Mouse (Mus musculus): ENCODE results near the gene Ism1. TPM values are rescaled to one million over a fixed set of nuclear protein-coding genes. Genes with fewer than 3 reads are reported as not detected.

Gene Ism1
- polyA plus RNA-seq, 1 experiment, result 1.2 TPM

DNA sequence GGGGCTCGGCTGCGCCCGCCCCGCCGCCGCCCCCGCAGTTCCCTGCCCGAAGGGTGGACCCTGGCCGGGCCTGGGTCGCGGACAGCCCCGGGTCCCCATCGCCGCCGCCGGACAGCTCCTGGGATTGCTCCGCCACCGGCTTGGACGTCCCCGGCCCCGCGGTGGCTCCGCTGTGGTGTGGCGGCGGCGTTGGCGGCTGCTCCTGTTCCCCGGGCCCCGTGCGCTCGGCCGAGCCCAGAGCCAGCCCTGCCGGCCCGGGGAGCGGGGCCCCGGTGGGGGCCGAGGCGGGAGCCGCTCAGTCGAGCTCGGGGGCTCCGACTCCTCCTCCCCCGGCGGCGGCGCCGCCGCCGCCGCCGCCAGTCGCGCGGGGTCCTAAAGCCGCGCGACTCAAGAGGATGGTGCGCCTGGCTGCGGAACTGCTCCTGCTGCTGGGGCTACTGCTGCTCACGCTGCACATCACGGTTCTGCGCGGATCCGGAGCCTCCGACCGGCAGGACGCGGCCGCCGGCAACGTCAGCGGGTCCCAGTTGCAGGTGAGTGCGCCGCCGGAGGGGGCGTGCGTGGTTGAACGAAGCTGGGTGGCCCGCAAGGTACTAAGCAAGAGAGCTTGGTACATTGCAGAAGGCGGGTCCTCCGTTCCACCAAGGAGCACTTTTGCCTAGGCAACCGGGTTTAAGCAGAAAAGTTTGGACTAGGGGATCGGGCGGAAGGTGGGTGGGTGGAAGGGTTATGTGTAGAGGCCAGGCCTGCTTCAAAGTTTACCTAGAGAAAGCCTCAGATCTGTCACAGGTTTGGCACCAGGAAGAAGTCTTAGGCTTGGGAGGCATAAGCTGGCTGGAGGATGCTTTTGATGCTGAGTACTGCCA is 530 bp downstream of the Ism1 start:
- TF ChIP-seq CTCF (IDR thresholded peaks at IDR 0.05; ENCODE audit: borderline replicate concordance, extremely low read depth, insufficient read depth, insufficient read length) (peak; percentile 29; the same call in 1 of the 2 replicates), POLR2A (IDR thresholded peaks at IDR 0.05; ENCODE audit: borderline replicate concordance, extremely low read depth, insufficient read depth, insufficient read length, poor library complexity, severe bottlenecking) (0 out of 2 replicates have a peak, but pooled peaks have one; percentile 23)
- DNase-seq (ENCODE audit: low read depth), result peak; percentile 85

DNA sequence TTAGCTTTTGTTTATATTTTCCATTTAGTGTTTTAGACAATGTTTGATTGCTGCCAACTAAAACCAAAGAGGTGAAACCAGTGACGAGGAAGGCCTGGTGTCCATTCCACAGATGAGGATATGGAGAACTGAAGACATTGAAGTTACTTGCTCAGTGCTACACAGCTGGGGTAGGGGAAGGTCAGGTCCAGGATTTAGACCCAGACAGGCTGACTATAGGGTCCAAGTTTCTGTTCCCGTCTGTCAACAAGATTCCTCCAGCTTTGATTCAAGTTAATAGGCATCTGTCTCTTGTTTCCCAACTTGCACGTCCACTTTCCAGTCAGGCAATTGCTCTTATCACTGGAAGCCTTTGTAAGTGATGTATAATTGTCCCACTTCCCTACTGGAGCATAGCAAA is 4.6 kb downstream of the Ism1 start:
- no peak for TF ChIP-seq CTCF (IDR thresholded peaks at IDR 0.05; ENCODE audit: borderline replicate concordance, extremely low read depth, insufficient read depth, insufficient read length)
- TF ChIP-seq POLR2A (IDR thresholded peaks at IDR 0.05; ENCODE audit: borderline replicate concordance, extremely low read depth, insufficient read depth, insufficient read length, poor library complexity, severe bottlenecking), result no peak
- DNase-seq (ENCODE audit: low read depth), result no peak

DNA sequence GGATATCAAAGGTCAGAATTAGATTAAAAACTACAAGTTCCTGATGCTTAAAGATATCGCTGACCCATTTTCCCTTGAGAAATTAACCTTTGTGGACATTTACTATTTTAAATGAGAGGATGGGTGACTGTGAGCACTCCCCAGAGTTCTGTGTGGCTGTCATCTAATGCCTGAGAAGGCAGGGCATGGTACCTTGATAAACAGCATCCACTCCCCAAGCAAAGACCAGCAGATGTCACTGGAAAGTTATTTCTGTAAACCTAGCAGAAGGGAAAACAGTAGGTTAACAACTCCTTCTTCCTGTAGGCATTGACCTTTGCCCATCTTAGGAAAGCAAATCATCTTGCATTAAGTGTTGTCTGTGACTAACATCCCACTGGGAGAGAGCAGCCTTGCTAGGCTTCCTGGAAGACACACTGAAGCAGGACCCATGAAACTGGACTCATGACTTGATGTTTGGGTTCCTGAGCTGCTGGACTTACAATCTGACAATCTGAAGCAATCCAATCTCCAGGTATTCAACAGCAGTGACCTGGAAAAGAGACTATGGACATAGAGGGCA is 11.5 kb downstream of the Ism1 start:
- DNase-seq (ENCODE audit: low read depth), result no peak
- TF ChIP-seq POLR2A (IDR thresholded peaks at IDR 0.05; ENCODE audit: borderline replicate concordance, extremely low read depth, insufficient read depth, insufficient read length, poor library complexity, severe bottlenecking) (no peak), CTCF (IDR thresholded peaks at IDR 0.05; ENCODE audit: borderline replicate concordance, extremely low read depth, insufficient read depth, insufficient read length) (no peak)

DNA sequence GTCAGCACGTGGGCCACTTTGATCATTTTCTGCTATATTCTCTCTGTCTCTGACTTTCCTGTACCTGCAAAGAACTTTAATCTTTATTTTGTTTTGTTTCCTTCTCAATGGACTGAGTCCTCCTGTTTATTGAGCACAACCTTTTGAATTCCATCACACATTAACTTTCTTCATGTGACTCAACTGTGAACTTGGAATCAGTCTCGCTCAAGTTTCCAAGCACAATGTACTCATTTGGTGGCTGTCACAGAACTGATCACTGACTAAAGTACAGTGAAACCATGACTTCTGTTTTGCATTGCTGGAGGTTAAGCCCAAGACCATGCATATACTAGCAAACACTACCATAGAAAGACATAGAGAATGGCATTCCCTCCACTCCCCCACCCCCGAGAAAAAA is 15.5 kb downstream of the Ism1 start:
- no peak for DNase-seq (ENCODE audit: low read depth)
- TF ChIP-seq POLR2A (IDR thresholded peaks at IDR 0.05; ENCODE audit: borderline replicate concordance, extremely low read depth, insufficient read depth, insufficient read length, poor library complexity, severe bottlenecking), result no peak
- no peak for TF ChIP-seq CTCF (IDR thresholded peaks at IDR 0.05; ENCODE audit: borderline replicate concordance, extremely low read depth, insufficient read depth, insufficient read length)

DNA sequence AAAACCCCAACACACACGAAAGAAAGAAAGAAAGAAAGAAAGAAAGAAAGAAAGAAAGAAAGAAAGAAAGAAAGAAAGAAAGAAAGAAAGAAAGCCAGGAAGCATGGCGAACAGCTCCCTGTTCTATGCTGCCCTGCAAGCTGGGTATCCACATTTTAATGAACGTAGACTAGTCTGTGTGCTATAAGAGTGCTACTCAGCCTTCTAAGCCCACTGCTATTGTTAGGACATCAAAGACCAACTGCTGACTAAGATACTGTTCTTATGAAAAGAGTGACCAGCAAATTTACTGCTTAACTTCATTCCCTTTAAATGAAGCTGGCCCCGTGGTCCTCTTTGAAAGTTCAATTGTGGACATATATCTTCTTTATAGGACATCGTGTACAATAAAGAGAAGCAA is 16.7 kb downstream of the Ism1 start:
- TF ChIP-seq POLR2A (IDR thresholded peaks at IDR 0.05; ENCODE audit: borderline replicate concordance, extremely low read depth, insufficient read depth, insufficient read length, poor library complexity, severe bottlenecking) (no peak), CTCF (IDR thresholded peaks at IDR 0.05; ENCODE audit: borderline replicate concordance, extremely low read depth, insufficient read depth, insufficient read length) (no peak)

DNA sequence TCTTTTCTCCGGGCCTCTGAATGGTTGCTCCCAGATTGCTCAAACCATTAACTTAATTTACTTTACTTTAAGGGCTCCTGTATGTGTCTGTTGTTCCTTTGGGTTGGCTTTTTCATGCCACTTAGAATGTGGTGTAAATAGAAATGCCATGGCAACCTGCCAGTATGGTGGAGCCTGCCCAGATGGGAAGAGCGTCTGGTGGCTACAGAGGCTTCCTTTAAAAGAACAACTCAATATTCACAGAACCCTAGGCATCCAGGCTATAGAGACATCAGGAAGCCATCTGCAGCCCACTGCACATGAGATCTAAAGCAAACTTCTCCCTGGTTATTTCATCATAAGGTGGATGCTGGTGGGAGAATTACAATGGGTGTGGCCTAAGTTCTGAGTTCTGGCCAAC is 18.6 kb downstream of the Ism1 start:
- TF ChIP-seq CTCF (IDR thresholded peaks at IDR 0.05; ENCODE audit: borderline replicate concordance, extremely low read depth, insufficient read depth, insufficient read length), result no peak
- DNase-seq (ENCODE audit: low read depth), result peak; percentile 55

More for the DNA sequence above, 16.7 kb downstream of the Ism1 start:
- DNase-seq (ENCODE audit: low read depth), result no peak

DNA sequence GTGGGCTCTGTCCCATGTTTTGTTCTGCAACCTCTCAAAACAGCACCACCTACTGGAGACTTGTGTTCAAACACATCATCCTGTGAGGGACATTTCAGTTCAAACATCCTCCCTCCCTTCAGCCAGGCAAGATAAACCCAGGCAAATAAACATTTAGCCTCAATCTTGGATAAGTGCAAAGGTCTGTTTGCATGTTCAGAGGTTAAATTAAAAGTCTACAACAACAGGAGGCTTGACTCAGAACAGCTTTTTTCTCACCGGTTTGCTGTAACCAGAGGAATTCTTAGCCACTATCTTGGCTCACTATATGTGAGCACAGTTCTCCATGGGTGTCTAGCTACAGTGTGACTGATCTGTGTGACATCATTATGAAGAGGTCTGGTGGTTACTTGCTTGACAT is 22.6 kb downstream of the Ism1 start:
- DNase-seq (ENCODE audit: low read depth), result no peak
- no peak for TF ChIP-seq POLR2A (IDR thresholded peaks at IDR 0.05; ENCODE audit: borderline replicate concordance, extremely low read depth, insufficient read depth, insufficient read length, poor library complexity, severe bottlenecking)
- TF ChIP-seq CTCF (IDR thresholded peaks at IDR 0.05; ENCODE audit: borderline replicate concordance, extremely low read depth, insufficient read depth, insufficient read length), result no peak; the same call in 1 of the 2 replicates

DNA sequence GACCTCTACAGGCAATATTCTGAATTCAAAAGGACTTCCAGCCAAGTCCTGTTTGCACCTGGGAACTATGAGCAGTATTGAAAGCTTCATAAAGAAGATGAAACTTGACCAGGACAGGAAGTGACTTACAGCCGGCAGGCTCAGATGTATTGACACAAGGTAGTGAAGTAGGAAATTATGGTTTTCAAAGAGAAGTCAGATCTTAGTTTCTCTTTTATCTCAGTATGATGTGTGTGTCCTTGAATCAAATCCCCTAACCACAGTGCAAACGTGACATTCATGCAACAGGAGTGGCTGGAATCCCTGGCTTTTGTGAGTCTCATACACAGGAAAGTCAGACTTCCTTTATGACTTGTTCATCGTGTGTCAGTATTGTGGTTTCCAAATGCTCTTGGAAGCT is 27.0 kb downstream of the Ism1 start:
- TF ChIP-seq CTCF (IDR thresholded peaks at IDR 0.05; ENCODE audit: borderline replicate concordance, extremely low read depth, insufficient read depth, insufficient read length) (no peak), POLR2A (IDR thresholded peaks at IDR 0.05; ENCODE audit: borderline replicate concordance, extremely low read depth, insufficient read depth, insufficient read length, poor library complexity, severe bottlenecking) (no peak)
- DNase-seq (ENCODE audit: low read depth), result no peak

DNA sequence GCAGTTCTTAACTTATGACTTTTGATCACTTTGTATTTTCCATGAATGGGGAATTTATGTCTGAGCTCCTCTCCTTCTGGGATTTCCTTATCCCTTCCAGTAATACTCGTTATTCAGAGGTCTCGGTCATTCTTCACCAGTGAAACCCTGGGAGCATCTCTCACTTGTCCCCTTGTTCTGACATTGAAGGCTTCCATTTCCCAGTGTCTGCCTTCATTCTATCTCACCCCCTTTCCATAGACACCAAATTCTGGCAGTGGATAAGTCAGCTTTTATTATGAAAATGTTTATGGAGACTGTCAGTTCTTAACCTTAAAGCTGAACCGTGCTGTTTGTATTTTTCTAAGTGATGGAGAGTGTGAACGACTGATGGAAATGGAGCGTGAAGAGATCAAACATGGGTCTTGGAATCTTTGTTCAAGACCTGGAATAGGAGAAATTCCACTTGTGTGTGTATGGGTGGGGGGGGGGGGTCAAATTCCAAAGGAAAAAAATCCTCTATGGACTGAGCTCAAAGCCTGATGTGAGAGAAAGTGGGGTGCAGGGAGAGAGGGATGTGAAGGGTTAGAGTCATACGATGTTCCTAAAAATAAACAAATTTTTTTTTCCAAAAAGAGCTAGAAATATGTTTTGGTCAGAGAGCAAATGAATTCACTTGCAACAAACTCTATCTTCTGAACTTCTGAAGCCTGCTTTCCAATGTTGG is 30.4 kb downstream of the Ism1 start:
- TF ChIP-seq POLR2A (IDR thresholded peaks at IDR 0.05; ENCODE audit: borderline replicate concordance, extremely low read depth, insufficient read depth, insufficient read length, poor library complexity, severe bottlenecking) (no peak), CTCF (IDR thresholded peaks at IDR 0.05; ENCODE audit: borderline replicate concordance, extremely low read depth, insufficient read depth, insufficient read length) (no peak)
- DNase-seq (ENCODE audit: low read depth), result no peak

DNA sequence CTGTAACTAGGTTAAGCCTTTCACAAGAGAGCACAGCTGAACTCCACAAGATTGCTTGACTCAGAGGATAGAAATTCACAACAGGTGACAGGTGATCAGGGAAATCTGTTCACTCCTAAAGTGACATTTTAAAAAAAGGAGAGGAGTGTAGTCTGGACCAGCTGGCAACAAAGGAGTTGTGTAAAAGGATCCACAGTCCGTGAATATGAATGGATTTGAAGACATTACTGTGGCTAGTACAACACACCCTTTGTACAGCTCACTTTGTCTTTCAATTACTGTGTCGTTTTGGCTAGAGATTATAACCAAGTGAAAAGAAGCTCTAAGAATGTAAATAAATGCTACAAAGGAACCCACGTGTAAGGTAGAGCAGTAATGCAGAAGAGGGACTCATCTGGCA is 33.7 kb downstream of the Ism1 start:
- no peak for TF ChIP-seq CTCF (IDR thresholded peaks at IDR 0.05; ENCODE audit: borderline replicate concordance, extremely low read depth, insufficient read depth, insufficient read length)
- no peak for TF ChIP-seq POLR2A (IDR thresholded peaks at IDR 0.05; ENCODE audit: borderline replicate concordance, extremely low read depth, insufficient read depth, insufficient read length, poor library complexity, severe bottlenecking)
- DNase-seq (ENCODE audit: low read depth), result no peak

DNA sequence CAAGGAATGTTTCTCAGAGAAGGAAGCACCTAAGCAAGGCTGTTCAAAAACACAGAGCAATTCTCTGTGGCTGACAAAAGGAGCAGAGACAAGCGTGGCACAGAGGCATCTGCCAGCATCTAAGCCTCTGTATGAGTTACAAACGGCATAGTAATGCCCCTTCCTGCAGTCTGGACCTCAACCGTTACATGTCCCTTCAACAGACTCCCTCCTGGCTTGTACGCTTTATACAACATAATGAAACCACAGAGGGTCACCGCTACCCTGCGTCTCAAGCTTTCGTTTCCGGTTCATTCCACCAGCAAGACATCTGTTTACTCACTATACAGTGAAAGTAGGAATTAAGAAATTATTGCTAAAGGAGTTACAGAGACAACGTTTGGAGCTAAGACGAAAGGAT is 34.1 kb downstream of the Ism1 start:
- peak; percentile 9 for DNase-seq (ENCODE audit: low read depth)
- TF ChIP-seq CTCF (IDR thresholded peaks at IDR 0.05; ENCODE audit: borderline replicate concordance, extremely low read depth, insufficient read depth, insufficient read length) (no peak), POLR2A (IDR thresholded peaks at IDR 0.05; ENCODE audit: borderline replicate concordance, extremely low read depth, insufficient read depth, insufficient read length, poor library complexity, severe bottlenecking) (no peak)

All from brain, embryonic 14.5 days (tissue).